Mouse (Mus musculus) embryo, embryonic 10 days (tissue): Measurements from ENCODE around the gene Pdap1.

ENCODE experiments used
- DNase-seq: peaks from one replicate; pipeline ENCODE4 v3.0.0-alpha.2; 2015; ENCODE audit warnings: low spot score

The Pdap1 gene

GRCm38 (mm10) chr5:145081866-145082613 lies 58.0 kb downstream of the Pdap1 start:
- no peak for DNase-seq
